Mouse (Mus musculus): ENCODE results near the gene Sypl2. TPM values are rescaled to one million over a fixed set of nuclear protein-coding genes. Genes with fewer than 3 reads are reported as not detected.

Sypl2 gene
- polyA plus RNA-seq (2012; rRNA removed) (3.7 and 4.0 TPM in 2 replicates), polyA plus RNA-seq (2014; fragmentation: Nextera tagmentation; extraction: Ambion mirVana) (2.1 and 2.7 TPM in 2 replicates)

DNA sequence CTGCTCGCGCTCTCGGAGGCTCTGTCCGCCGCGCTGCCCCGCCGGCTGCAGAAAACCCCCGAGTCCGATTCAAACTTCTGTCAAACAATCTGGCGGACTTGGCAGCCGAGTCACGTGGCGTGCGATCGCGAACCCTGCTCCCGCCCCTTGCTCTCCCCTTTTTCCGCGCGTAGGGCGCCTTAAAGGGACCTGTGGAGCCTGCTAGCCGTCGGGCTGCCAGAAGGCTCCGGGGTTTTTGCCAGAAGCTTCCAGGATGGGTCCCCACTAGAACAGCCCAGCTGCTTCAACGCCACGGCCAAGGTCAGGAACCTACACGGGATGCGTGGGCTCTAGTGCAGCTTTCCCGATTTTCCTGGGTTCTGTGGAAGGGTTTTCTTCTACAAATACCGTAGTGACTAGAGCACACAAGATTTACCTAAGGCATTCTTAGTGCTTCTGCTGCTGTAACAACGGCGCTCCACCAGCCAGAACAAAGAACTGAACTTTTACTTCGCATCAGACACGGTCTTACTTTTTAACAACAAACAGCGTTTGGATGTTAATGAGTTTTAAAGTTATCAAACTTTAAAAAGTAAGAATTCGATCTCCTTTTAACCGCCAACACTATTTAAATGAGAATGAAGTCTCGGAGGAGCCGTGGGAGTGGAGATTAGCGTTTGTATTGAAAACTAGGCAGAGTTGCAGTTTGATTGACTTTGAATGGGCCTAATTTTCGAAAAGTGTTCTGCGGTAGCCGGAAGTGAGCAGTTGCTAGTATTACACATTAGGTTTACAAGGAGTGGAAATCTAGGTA lies at the start of gene Sypl2:
Sypl2 (minus strand) TSS at position 91 of the 793 bp plus-strand sequence.
- ATAC-seq (ENCODE audit: low FRiP score, low read depth) (peak; percentile 70; the same call in 1 of the 2 replicates), DNase-seq (ENCODE audit: low spot score) (peak; percentile 56)
- Histone ChIP-seq H3K27me3 (ENCODE audit: control insufficient read depth, insufficient read depth, low read length) (peaks cover 42% of the 10 kb centered on the region), H3K27ac (replicated peaks; ENCODE audit: low read depth, low read length) (0 out of 2 replicates have a peak within 1 kb of the TSS, but pooled peaks have one; percentile 20), H3K4me2 (replicated peaks; ENCODE audit: low read depth, low read length, severe bottlenecking) (peak within 1 kb of the TSS; percentile 80), H3K4me3 (replicated peaks; ENCODE audit: low read length) (peak within 1 kb of the TSS; percentile 45), H3K4me1 (ENCODE audit: control insufficient read depth, insufficient read depth, low read length) (peaks cover 7% of the 10 kb centered on the region), H3K9me3 (ENCODE audit: control insufficient read depth, low read length) (no peaks in the 10 kb centered on the region), H3K36me3 (ENCODE audit: control insufficient read depth, insufficient read depth, low read length) (no peaks in the 10 kb centered on the region), H3K9ac (ENCODE audit: low read depth, low read length, severe bottlenecking) (peak within 1 kb of the TSS; percentile 53)
- TF ChIP-seq POLR2A (IDR thresholded peaks at IDR 0.05; ENCODE audit: borderline replicate concordance, extremely low read depth, insufficient read depth, insufficient read length), result no peak
- WGBS, result 4% methylated on average over 42 of the region's 44 CpGs

GRCm38 (mm10) chr3:108259319-108259718 lies 32.9 kb upstream of the Sypl2 start:
- no peaks in the 10 kb centered on the region for H3K9me3 ChIP-seq (ENCODE audit: control insufficient read depth, low read length)
- no peak overlapping the region for H3K4me3 ChIP-seq (replicated peaks; ENCODE audit: low read length)
- H3K27me3 ChIP-seq (ENCODE audit: control insufficient read depth, insufficient read depth, low read length), result no peaks in the 10 kb centered on the region
- no peak for TF ChIP-seq POLR2A (IDR thresholded peaks at IDR 0.05; ENCODE audit: borderline replicate concordance, extremely low read depth, insufficient read depth, insufficient read length)
- ATAC-seq (ENCODE audit: low FRiP score, low read depth) (no peak), DNase-seq (ENCODE audit: low spot score) (no peak)
- H3K36me3 ChIP-seq (ENCODE audit: control insufficient read depth, insufficient read depth, low read length), result peaks cover 18% of the 10 kb centered on the region; the same call in 1 of the 2 replicates
- no peak overlapping the region for H3K27ac ChIP-seq (replicated peaks; ENCODE audit: low read depth, low read length)
- 84% methylated on average over 3 of the region's 3 CpGs for WGBS
- no peak overlapping the region for H3K4me2 ChIP-seq (replicated peaks; ENCODE audit: low read depth, low read length, severe bottlenecking)
- H3K4me1 ChIP-seq (ENCODE audit: control insufficient read depth, insufficient read depth, low read length), result peaks cover 14% of the 10 kb centered on the region; the same call in 1 of the 2 replicates
- H3K9ac ChIP-seq (ENCODE audit: low read depth, low read length, severe bottlenecking), result no peak overlapping the region

GRCm38 (mm10) chr3:108257831-108258500 lies 31.5 kb upstream of the Sypl2 start:
- H3K4me3 ChIP-seq (replicated peaks; ENCODE audit: low read length), result peak overlapping the region; percentile 96

DNA sequence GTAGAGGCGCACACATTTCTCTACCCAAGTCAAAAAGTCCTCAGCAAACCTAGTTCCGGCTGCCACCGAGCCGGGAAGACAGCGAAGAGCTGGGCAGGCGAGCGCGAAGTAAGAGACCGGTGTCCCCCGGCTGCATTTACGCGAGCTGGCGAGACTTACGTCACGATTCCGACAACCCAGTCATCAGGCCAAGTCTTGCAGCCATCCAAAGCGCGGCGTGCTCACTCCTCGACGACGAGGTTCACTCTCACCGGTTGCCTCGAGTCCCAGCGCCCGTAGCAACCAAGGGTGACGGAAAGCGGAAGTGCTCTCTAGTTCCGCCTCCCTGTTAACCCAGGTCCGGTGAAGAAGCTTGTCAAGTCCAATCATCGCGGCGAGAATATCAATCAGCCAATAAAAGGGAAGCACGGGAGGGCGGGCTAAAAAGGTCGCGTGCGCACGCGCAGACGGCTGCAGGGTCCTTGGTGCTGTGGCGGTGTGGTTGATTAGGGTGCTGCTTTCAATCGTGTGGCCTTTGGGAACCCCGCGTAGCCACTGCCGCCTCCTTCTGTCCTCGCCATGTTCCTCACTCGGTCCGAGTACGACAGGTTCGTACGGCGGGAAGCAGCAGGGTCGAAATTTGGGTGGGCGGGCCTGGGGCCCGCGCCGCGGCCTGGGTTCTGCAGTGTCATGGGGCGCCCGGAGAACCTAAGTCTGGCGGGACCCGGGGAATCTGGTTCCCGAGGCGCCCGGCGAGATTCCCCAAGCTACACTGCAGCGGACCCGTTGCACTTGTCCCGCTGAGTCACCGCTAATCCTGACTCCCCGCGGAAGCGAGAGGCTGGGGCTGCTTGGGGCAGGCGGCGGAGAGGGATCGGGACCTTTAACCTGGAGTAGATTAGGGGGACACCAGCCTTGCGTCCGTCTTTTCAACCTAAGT lies 30.5 kb upstream of the Sypl2 start, which contains the start of gene Psma5:
Psma5 (plus strand) TSS at position 208 of the 919 bp plus-strand sequence.
- Histone ChIP-seq H3K9me3 (ENCODE audit: control insufficient read depth, low read length) (no peaks in the 10 kb centered on the region), H3K4me2 (replicated peaks; ENCODE audit: low read depth, low read length, severe bottlenecking) (peak within 1 kb of the TSS; percentile 79), H3K36me3 (ENCODE audit: control insufficient read depth, insufficient read depth, low read length) (peaks cover 3% of the 10 kb centered on the region; the same call in 1 of the 2 replicates), H3K4me3 (replicated peaks; ENCODE audit: low read length) (peak within 1 kb of the TSS; percentile 96), H3K27ac (replicated peaks; ENCODE audit: low read depth, low read length) (no peak within 1 kb of the TSS; the same call in 1 of the 2 replicates), H3K4me1 (ENCODE audit: control insufficient read depth, insufficient read depth, low read length) (peaks cover 14% of the 10 kb centered on the region; the same call in 1 of the 2 replicates), H3K9ac (ENCODE audit: low read depth, low read length, severe bottlenecking) (peak within 1 kb of the TSS; percentile 88), H3K27me3 (ENCODE audit: control insufficient read depth, insufficient read depth, low read length) (no peaks in the 10 kb centered on the region)
- no peak for TF ChIP-seq POLR2A (IDR thresholded peaks at IDR 0.05; ENCODE audit: borderline replicate concordance, extremely low read depth, insufficient read depth, insufficient read length)
- peak; percentile 100 for ATAC-seq (ENCODE audit: low FRiP score, low read depth)
- DNase-seq (ENCODE audit: low spot score), result peak; percentile 99
- WGBS, result under 1% methylated on average over 73 of the region's 79 CpGs

More at GRCm38 (mm10) chr3:108257831-108258500, 31.5 kb upstream of the Sypl2 start:
- 69% methylated on average over 3 of the region's 3 CpGs for WGBS
- Histone ChIP-seq H3K4me2 (replicated peaks; ENCODE audit: low read depth, low read length, severe bottlenecking) (peak overlapping the region; percentile 79), H3K4me1 (ENCODE audit: control insufficient read depth, insufficient read depth, low read length) (peaks cover 14% of the 10 kb centered on the region; the same call in 1 of the 2 replicates), H3K36me3 (ENCODE audit: control insufficient read depth, insufficient read depth, low read length) (peaks cover 11% of the 10 kb centered on the region; the same call in 1 of the 2 replicates), H3K27ac (replicated peaks; ENCODE audit: low read depth, low read length) (no peak overlapping the region), H3K9ac (ENCODE audit: low read depth, low read length, severe bottlenecking) (peak overlapping the region; percentile 88), H3K27me3 (ENCODE audit: control insufficient read depth, insufficient read depth, low read length) (no peaks in the 10 kb centered on the region), H3K9me3 (ENCODE audit: control insufficient read depth, low read length) (no peaks in the 10 kb centered on the region)
- ATAC-seq (ENCODE audit: low FRiP score, low read depth), result no peak
- no peak for TF ChIP-seq POLR2A (IDR thresholded peaks at IDR 0.05; ENCODE audit: borderline replicate concordance, extremely low read depth, insufficient read depth, insufficient read length)
- DNase-seq (ENCODE audit: low spot score), result no peak
